Mouse (Mus musculus): ENCODE measurements around the gene Nckap1.
"Not testable (repeated sequence)": the region's sequence is repeated elsewhere in the genome, so short reads cannot be mapped to it uniquely, and the experiment has no call there.

Gene Nckap1

GRCm38 (mm10) chr2:80560773-80561172 is 20.4 kb downstream of the Nckap1 start:
- no peak for DNase-seq (ENCODE audit: low read depth)

GRCm38 (mm10) chr2:80559655-80560054 is 21.5 kb downstream of the Nckap1 start:
- no peak for DNase-seq (ENCODE audit: low read depth)

- DNase-seq (ENCODE audit: low read depth) = no peak
Observed at GRCm38 (mm10) chr2:80554442-80554841, 26.7 kb downstream of the Nckap1 start.

GRCm38 (mm10) chr2:80549704-80550103 is 31.5 kb downstream of the Nckap1 start:
- no peak for DNase-seq (ENCODE audit: low read depth)

GRCm38 (mm10) chr2:80547901-80548300 is 33.3 kb downstream of the Nckap1 start:
- no peak for DNase-seq (ENCODE audit: low read depth)

- no peak for DNase-seq (ENCODE audit: low read depth)
Observed at GRCm38 (mm10) chr2:80542801-80543200, 38.4 kb downstream of the Nckap1 start.

GRCm38 (mm10) chr2:80537156-80537555 is 44.0 kb downstream of the Nckap1 start:
- DNase-seq (ENCODE audit: low read depth) = peak; percentile 23

GRCm38 (mm10) chr2:80536608-80537007 is 44.6 kb downstream of the Nckap1 start:
- no peak for DNase-seq (ENCODE audit: low read depth)

GRCm38 (mm10) chr2:80524275-80524674 is 56.9 kb downstream of the Nckap1 start:
- DNase-seq (ENCODE audit: low read depth) = no peak

GRCm38 (mm10) chr2:80506051-80506802 is 75.0 kb downstream of the Nckap1 start:
- DNase-seq (ENCODE audit: low read depth) = no peak

- DNase-seq (ENCODE audit: low read depth) = no peak
Observed at GRCm38 (mm10) chr2:80502132-80502531, 79.0 kb downstream of the Nckap1 start.

GRCm38 (mm10) chr2:80495304-80495703 is 85.9 kb downstream of the Nckap1 start:
- DNase-seq (ENCODE audit: low read depth) = not testable (repeated sequence)

GRCm38 (mm10) chr2:80486851-80487250 is 94.3 kb downstream of the Nckap1 start:
- DNase-seq (ENCODE audit: low read depth) = no peak

GRCm38 (mm10) chr2:80484951-80485350 is 96.2 kb downstream of the Nckap1 start:
- no peak for DNase-seq (ENCODE audit: low read depth)

GRCm38 (mm10) chr2:80475831-80476230 is 105.3 kb downstream of the Nckap1 start:
- no peak for DNase-seq (ENCODE audit: low read depth)

GRCm38 (mm10) chr2:80474247-80474796 is 106.9 kb downstream of the Nckap1 start:
- no peak for DNase-seq (ENCODE audit: low read depth)

- DNase-seq (ENCODE audit: low read depth) = no peak
Observed at GRCm38 (mm10) chr2:80465991-80466821, 115.0 kb downstream of the Nckap1 start.

- peak; percentile 61 for DNase-seq (ENCODE audit: low read depth)
Observed at GRCm38 (mm10) chr2:80461827-80462226, 119.4 kb downstream of the Nckap1 start.

Measured in induced T-regulatory cell, adult 2 months (primary cell).